Mouse (Mus musculus): Measurements from ENCODE around the gene Prickle1.

Gene Prickle1

GRCm38 (mm10) chr15:93594888-93595698, 598 bp downstream of the Prickle1 start:
- DNase-seq (ENCODE audit: low spot score) = peak; percentile 48

GRCm38 (mm10) chr15:93594296-93594887, 1.3 kb downstream of the Prickle1 start:
- no peak for DNase-seq (ENCODE audit: low spot score)

GRCm38 (mm10) chr15:93592596-93592995, 3.1 kb downstream of the Prickle1 start:
- no peak for DNase-seq (ENCODE audit: low spot score)

DNA sequence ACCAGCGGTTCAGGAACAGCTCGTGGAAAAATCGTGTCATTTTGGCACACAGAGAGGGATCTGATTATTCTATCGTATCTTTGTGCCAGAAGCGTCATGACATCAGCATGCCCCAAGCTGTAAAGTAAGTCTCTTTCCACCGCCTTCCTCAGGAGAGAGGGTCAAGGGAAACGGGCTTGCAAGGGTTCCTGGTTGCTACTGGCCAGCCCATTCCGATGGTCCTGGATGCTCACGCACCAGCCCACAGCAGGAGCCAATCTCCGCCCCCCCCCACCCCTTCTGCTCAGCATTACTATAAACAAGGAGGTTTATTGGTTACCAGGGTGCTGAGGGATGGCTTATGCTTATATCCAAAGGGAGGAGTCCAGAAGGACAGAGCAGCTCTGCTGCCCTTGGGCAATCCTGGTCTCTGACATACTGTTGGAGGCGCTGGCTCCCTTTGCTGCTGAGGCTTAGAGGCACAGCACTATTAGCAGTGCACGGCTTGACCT, 3.8 kb downstream of the Prickle1 start:
- DNase-seq (ENCODE audit: low spot score) = no peak

DNA sequence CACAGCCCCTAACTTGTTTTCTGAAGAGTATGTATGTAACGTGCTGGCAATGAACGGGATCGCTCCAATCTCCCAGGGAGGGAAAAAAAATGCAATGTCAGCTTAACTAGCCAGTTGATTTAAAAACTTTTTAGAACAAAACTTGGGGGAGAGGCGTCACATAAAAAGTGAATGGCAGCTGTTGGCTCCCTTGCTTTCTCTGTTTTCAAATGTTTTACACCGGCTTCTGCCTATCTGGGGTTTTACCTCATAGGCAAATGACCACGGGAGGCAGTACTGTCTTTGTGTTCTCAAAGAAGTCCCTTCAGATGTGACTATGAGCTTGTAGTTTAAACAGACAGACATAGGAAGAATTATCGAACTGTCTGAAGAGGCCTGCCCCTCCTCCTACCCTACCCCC, 4.3 kb downstream of the Prickle1 start:
- no peak for DNase-seq (ENCODE audit: low spot score)

- no peak for DNase-seq (ENCODE audit: low spot score)
Measured at GRCm38 (mm10) chr15:93588401-93588800, 7.3 kb downstream of the Prickle1 start.

- no peak for DNase-seq (ENCODE audit: low spot score)
Measured at GRCm38 (mm10) chr15:93587660-93588059, 8.0 kb downstream of the Prickle1 start.

DNA sequence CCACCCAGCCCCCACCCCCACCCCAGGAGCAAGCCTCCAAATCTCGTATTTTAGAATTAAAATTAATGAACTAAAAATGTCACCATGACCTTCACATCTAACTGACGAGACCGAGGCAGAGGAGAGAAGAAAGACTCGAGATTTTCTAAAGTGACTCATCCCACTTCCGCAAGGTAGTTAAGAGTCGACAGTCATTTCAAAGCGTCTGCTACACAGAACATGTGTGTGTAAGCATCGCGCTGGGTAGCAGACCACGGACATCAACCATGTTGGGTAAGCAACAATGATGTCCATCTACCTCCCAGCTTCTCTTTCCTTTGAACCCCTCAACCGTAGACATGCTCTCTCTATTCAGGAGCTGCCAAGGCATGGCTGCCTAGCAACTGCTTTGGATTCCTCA, 12.6 kb downstream of the Prickle1 start:
- no peak for DNase-seq (ENCODE audit: low spot score)

DNA sequence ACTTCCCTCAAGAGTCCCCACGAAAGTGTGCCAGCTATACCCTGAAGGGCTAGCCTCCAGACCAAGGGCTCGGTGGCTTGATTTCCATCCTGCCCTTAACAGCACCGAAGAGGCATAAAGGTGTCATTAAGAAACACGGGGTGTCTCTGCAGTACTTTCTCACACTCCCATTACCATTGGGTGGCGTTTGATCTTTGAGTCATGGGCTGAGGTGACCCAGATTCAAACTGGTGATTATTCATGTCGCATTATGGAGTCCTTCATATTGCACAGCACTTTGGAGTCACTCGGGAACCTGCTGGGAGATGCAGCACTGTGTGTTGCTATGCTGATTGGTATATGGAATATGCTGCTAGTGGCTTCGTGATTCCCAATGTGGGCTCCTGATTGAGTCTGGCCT, 14.0 kb downstream of the Prickle1 start:
- no peak for DNase-seq (ENCODE audit: low spot score)

GRCm38 (mm10) chr15:93579899-93580298, 15.8 kb downstream of the Prickle1 start:
- DNase-seq (ENCODE audit: low spot score) = no peak

DNA sequence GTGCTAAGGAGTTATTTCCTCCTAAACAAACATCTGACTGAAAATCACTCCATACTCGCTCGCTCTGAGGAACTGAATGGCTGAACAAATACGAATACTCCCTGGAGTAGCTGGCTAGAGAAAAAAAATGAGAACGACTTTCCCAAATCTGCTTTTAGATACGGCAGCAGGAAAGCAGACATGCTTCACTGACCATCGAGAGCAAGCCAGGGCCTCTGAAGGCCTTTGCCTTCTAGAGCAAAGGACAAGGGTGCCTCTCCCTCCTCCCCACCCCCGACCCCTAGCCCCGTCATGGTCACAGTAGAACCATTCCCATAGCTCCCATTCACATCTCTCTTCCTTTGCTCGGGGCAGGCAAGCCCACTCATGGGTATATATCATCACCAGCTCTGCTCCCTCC, 16.6 kb downstream of the Prickle1 start:
- no peak for DNase-seq (ENCODE audit: low spot score)

GRCm38 (mm10) chr15:93576361-93576760, 19.3 kb downstream of the Prickle1 start:
- no peak for DNase-seq (ENCODE audit: low spot score)

GRCm38 (mm10) chr15:93575884-93576283, 19.8 kb downstream of the Prickle1 start:
- DNase-seq (ENCODE audit: low spot score) = no peak

DNA sequence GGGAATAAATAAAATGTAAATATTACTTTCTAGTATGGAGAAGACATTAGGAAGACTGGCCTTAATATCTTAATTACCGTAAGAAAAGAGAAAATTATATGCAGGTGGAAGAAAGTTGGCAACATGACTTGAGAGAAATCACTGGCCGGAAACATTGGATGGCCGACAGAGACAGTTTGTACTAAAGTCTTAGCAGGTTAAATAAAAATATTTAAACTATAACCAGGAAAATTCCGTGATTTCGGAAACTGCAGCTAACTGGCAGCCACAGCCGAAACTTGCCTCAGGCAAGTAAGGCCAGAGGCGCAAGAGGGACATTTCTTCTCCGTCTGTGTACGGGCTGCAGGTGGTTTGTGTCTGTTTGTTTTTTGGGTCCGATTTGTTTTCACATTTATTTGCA, 22.8 kb downstream of the Prickle1 start:
- no peak for DNase-seq (ENCODE audit: low spot score)

DNA sequence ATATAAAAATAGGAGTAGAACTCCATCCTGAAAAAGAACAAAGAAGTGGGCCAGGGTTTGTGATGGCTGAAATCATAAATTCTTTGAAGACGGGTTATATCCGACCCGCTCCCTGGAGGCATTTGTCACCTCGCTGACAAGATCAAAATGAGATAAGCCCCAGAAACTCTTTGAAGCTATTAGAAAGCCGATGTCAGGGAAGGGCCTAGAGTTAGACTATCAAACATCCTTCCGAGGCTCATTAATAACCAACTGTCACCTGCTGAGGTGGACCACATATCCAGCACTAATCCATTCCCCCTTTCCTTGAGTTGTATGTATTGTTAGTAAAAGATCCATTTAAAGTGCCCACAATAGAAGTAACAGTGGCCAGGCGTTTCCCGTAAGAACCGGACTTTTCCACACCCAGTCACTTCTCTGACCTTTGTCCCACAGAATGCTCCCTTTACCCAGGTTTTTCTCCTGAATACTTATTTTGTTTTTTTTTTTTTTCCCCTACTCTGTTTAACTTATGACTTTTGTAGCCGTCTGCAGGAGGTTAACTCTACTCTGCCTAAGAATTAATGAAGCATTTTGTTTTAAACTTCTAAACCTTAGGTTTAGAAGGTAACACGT, 24.7 kb downstream of the Prickle1 start:
- no peak for DNase-seq (ENCODE audit: low spot score)

DNA sequence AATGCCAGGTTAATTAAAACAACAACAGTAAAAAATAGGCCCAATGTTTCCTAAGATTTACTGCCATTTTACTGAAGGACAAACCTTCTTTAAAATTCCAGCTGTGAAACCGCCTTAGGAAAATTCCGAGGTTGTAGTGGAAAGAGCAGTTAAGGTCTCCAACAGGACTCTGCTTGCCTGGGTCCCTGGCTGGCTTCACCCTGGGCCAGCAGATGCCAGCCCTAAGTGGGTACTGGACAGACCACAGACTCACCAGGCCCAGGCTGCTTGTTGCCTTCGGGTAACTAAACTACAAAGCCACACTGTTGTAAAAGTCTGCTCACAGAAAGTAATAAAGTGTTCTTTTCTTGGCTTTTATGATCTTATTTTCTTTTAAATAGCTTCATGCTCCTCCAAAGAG, 26.8 kb downstream of the Prickle1 start:
- DNase-seq (ENCODE audit: low spot score) = no peak

DNA sequence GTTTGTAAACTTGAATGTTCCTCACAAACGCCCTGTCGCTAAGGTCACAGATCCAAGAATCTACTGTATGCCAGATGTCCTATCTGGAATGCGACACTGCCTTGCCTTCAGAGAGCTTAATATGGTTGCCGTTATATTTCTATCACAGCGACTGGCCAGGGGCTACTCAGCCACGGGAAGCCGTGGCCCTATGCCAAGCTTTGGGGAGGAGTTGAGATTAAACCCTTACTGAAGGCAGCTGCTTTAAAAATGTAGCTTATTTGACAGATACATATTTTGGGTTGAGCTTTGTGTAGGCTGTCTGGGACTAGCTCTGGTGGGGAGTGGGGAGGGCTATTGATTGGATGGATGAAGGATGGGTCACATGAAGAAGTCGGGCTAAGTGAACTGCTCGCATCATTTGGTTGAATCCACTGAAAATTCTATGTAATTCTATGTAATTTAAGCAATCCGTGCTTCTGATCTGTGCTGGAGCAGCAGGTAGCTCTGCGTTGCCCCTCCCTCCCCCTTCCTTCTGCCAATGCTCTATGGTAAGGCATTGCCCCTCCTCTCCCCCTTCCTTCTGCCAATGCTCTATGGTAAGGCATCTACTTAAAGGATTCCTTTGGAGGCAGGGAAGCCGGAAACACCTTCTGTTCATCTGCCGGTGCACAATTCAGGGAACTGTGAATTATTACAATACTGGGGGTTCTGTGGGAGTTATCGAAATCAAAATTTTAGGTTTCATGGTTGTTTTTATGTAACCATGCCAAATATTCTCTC, 28.0 kb downstream of the Prickle1 start:
- no peak for DNase-seq (ENCODE audit: low spot score)

DNA sequence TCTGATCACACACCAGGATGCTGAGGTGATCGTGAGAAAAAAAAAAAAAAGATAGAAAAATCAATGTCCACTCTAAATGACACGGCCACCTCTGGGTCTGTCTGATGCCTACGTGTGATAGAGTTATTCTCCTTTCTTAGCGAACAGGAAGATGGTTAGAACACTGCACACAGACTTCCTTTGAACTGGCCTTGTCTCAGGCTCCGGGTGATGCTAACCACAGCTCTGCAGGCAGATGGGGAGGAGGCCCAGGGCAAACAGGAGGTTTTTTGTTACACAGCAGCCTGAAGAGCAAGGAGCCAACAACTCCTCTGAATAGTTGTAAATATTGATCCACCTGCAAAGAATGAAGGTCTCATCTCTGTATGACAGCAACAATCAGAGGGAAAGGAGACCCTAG, 32.2 kb downstream of the Prickle1 start:
- DNase-seq (ENCODE audit: low spot score) = no peak

GRCm38 (mm10) chr15:93561540-93561939, 34.2 kb downstream of the Prickle1 start:
- DNase-seq (ENCODE audit: low spot score) = no peak

DNA sequence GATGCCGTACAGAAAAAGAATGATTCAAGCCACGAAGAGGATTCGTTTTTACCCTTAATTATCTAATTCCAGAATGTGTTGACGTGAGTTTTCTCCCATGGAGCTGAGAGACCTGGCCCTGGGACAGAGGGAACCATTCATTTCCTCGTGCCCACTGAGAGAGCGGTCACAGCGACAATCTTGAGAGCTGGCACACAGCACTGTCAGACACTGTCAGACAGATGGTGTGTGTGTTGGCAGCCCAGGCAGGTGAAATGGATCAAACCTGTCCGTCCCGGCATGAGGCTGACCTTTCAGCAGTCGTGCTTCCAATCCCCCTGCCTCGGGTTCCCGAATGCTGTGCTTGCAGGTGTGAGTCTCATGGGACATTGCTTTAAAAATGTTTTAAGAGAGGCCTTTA, 37.3 kb downstream of the Prickle1 start:
- no peak for DNase-seq (ENCODE audit: low spot score)

GRCm38 (mm10) chr15:93555719-93556118, 40.0 kb downstream of the Prickle1 start:
- DNase-seq (ENCODE audit: low spot score) = no peak

DNA sequence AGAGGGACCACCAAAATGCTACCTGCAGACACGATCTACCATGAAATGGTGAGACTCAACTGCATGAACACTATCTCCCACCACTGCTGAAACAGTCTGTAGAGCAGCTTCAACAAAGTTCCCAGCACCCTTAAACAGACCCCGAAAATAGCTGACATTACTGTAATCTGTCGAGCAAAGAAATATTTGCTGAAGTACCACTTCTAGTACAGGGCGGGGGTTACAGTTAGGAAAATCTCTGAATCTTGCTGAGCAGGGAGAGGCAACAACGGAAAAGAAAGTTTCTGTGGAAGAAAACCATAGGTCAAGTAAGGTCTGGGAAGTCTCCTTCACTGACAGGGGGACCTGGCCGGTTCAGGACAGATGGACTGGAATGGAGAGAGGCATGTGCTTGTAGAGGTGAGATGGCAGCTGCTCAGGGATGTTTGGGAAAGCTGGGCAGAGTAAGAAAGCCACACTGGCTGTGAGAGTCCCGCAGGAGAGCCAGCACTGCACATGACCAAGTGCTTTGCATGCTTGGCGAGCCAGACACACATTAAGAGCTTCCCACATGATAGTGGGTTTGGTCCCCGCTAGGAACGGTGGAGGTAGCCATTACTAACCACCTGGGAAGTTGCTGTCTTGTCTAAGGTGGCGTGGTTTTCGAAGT, 41.4 kb downstream of the Prickle1 start:
- no peak for DNase-seq (ENCODE audit: low spot score)

Measured in ovary, postnatal 10 days (tissue).